Mouse (Mus musculus): ENCODE measurements around the gene Satb2. TPM values are rescaled to one million over a fixed set of nuclear protein-coding genes. Genes with fewer than 3 reads are reported as not detected.

Satb2 gene
- polyA plus RNA-seq, 2 experiments: 4.9 to 5.0 TPM

GRCm38 (mm10) chr1:56900187-56900586, 78.3 kb downstream of the Satb2 start:
- Histone ChIP-seq H3K27ac (replicated peaks; ENCODE audit: low read depth, low read length) (no peak overlapping the region), H3K9ac (ENCODE audit: low read depth, low read length, severe bottlenecking) (no peak overlapping the region), H3K36me3 (ENCODE audit: control insufficient read depth, insufficient read depth, low read length) (no peaks in the 10 kb centered on the region), H3K4me3 (replicated peaks; ENCODE audit: low read length) (no peak overlapping the region), H3K9me3 (ENCODE audit: control insufficient read depth, low read length) (no peaks in the 10 kb centered on the region), H3K4me2 (replicated peaks; ENCODE audit: low read depth, low read length, severe bottlenecking) (no peak overlapping the region), H3K4me1 (ENCODE audit: control insufficient read depth, insufficient read depth, low read length) (no peaks in the 10 kb centered on the region), H3K27me3 (ENCODE audit: control insufficient read depth, insufficient read depth, low read length) (no peaks in the 10 kb centered on the region)
- WGBS: 71% methylated on average over 9 of the region's 9 CpGs
- DNase-seq (ENCODE audit: low spot score) (no peak), ATAC-seq (ENCODE audit: low FRiP score, low read depth) (no peak)
- TF ChIP-seq POLR2A (IDR thresholded peaks at IDR 0.05; ENCODE audit: borderline replicate concordance, extremely low read depth, insufficient read depth, insufficient read length): no peak

DNA sequence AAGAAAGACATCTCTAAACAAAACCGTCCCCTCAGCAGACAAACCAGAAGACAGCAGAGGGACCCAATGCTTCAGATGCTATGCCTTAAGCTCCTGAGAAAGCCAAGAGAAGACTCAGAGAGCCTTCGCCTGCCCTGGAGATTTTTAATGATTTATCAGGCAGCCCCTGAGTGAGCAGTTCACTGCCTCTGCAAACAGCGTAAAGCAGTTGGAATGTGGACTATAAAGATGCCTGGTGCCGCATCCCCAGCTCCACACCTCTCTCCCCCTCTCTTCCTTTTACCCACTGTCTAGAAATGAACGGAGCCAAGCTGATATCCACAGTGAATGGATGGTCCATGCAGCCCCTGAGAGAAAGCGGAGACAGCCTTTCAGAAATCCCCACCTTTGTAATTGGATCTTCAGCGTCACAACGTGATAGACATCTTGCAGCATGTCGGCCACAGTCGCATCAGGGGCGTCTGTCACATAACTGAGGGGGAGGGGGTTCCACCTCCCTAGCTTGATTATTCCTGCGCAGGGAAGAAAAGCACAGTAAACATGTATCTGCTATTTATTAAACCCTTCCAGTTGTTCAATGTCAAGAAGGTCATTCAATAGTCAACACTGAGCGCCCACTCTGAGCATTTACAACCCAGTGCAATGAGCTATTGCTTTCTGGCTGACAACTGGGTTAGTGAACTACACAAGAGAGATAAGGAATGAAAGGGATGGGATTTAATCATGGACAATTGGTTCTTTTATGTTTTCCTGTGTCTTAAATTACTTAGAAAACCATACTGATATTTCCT, 79.6 kb downstream of the Satb2 start:
- ATAC-seq (ENCODE audit: low FRiP score, low read depth): no peak
- Histone ChIP-seq H3K27me3 (ENCODE audit: control insufficient read depth, insufficient read depth, low read length) (no peaks in the 10 kb centered on the region), H3K4me2 (replicated peaks; ENCODE audit: low read depth, low read length, severe bottlenecking) (no peak overlapping the region), H3K4me3 (replicated peaks; ENCODE audit: low read length) (no peak overlapping the region), H3K9ac (ENCODE audit: low read depth, low read length, severe bottlenecking) (no peak overlapping the region), H3K9me3 (ENCODE audit: control insufficient read depth, low read length) (no peaks in the 10 kb centered on the region), H3K36me3 (ENCODE audit: control insufficient read depth, insufficient read depth, low read length) (no peaks in the 10 kb centered on the region), H3K4me1 (ENCODE audit: control insufficient read depth, insufficient read depth, low read length) (no peaks in the 10 kb centered on the region), H3K27ac (replicated peaks; ENCODE audit: low read depth, low read length) (no peak overlapping the region)
- no peak for DNase-seq (ENCODE audit: low spot score)
- TF ChIP-seq POLR2A (IDR thresholded peaks at IDR 0.05; ENCODE audit: borderline replicate concordance, extremely low read depth, insufficient read depth, insufficient read length): no peak
- WGBS: 34% methylated on average over 13 of the region's 13 CpGs

DNA sequence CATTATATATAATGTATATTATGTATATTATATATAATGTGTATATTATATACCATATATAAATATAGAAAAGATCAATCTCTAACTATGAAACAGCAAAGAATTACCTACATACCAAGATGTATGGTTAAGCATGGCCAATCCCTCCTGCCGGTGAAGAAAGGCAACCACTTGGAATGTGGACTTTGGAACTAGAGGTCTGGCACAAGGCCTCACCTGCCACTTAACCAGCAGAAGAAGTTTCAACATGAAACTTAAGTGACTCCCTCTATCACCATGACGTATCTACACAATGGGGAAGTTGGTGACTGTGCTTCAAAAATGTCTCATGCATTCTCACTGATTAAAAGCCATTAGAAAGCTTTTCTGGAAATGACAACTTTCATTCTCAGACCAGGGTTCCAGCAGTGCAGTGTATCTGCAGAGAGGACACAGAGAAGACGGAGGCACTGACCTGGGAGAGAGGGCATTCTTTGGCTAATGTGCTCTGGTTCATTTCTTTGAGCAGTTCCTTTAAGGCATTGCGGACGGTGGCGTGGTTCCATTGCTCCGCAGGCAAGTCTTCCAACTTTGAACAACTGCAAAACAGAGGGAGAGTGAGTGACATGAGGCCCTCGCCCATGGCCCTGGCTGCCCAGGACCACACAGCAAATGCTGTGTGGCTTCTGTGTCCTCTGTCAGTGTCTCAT, 80.8 kb downstream of the Satb2 start:
- Histone ChIP-seq H3K4me2 (replicated peaks; ENCODE audit: low read depth, low read length, severe bottlenecking) (no peak overlapping the region), H3K4me3 (replicated peaks; ENCODE audit: low read length) (no peak overlapping the region), H3K27me3 (ENCODE audit: control insufficient read depth, insufficient read depth, low read length) (no peaks in the 10 kb centered on the region), H3K9me3 (ENCODE audit: control insufficient read depth, low read length) (no peaks in the 10 kb centered on the region), H3K27ac (replicated peaks; ENCODE audit: low read depth, low read length) (no peak overlapping the region), H3K36me3 (ENCODE audit: control insufficient read depth, insufficient read depth, low read length) (no peaks in the 10 kb centered on the region), H3K9ac (ENCODE audit: low read depth, low read length, severe bottlenecking) (no peak overlapping the region), H3K4me1 (ENCODE audit: control insufficient read depth, insufficient read depth, low read length) (no peaks in the 10 kb centered on the region)
- 94% methylated on average over 8 of the region's 8 CpGs for WGBS
- DNase-seq (ENCODE audit: low spot score) (no peak), ATAC-seq (ENCODE audit: low FRiP score, low read depth) (no peak)
- no peak for TF ChIP-seq POLR2A (IDR thresholded peaks at IDR 0.05; ENCODE audit: borderline replicate concordance, extremely low read depth, insufficient read depth, insufficient read length)

DNA sequence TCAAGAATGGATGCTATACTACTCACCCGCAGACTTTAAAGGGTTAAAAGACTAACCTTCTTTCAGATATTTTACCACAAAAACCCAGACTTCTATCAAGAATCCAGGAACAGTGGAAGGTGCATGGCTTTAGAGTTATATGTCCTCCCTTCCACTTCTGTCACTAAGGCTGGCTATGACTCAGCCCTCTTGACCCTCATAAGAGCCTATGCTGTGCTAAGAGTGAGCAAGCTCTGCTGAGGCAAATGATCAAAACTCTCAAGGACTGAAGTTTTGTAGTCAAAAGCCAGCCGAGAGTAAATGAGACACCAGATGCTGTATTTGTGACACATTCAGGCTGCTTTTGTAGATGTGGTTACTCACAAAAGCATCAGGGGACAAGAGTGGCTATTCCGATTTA, 81.8 kb downstream of the Satb2 start:
- no peaks in the 10 kb centered on the region for H3K4me1 ChIP-seq (ENCODE audit: control insufficient read depth, insufficient read depth, low read length)
- no peak overlapping the region for H3K4me3 ChIP-seq (replicated peaks; ENCODE audit: low read length)
- H3K9me3 ChIP-seq (ENCODE audit: control insufficient read depth, low read length): no peaks in the 10 kb centered on the region
- H3K9ac ChIP-seq (ENCODE audit: low read depth, low read length, severe bottlenecking): no peak overlapping the region
- 81% methylated on average over 3 of the region's 3 CpGs for WGBS
- no peaks in the 10 kb centered on the region for H3K27me3 ChIP-seq (ENCODE audit: control insufficient read depth, insufficient read depth, low read length)
- no peak for ATAC-seq (ENCODE audit: low FRiP score, low read depth)
- no peak for TF ChIP-seq POLR2A (IDR thresholded peaks at IDR 0.05; ENCODE audit: borderline replicate concordance, extremely low read depth, insufficient read depth, insufficient read length)
- H3K27ac ChIP-seq (replicated peaks; ENCODE audit: low read depth, low read length): no peak overlapping the region
- no peak overlapping the region for H3K4me2 ChIP-seq (replicated peaks; ENCODE audit: low read depth, low read length, severe bottlenecking)
- DNase-seq (ENCODE audit: low spot score): no peak
- H3K36me3 ChIP-seq (ENCODE audit: control insufficient read depth, insufficient read depth, low read length): no peaks in the 10 kb centered on the region

GRCm38 (mm10) chr1:56892766-56893165, 85.7 kb downstream of the Satb2 start:
- ATAC-seq (ENCODE audit: low FRiP score, low read depth) (no peak), DNase-seq (ENCODE audit: low spot score) (no peak)
- Histone ChIP-seq H3K4me3 (replicated peaks; ENCODE audit: low read length) (no peak overlapping the region), H3K27me3 (ENCODE audit: control insufficient read depth, insufficient read depth, low read length) (no peaks in the 10 kb centered on the region), H3K27ac (replicated peaks; ENCODE audit: low read depth, low read length) (no peak overlapping the region), H3K4me2 (replicated peaks; ENCODE audit: low read depth, low read length, severe bottlenecking) (no peak overlapping the region), H3K36me3 (ENCODE audit: control insufficient read depth, insufficient read depth, low read length) (no peaks in the 10 kb centered on the region), H3K4me1 (ENCODE audit: control insufficient read depth, insufficient read depth, low read length) (no peaks in the 10 kb centered on the region), H3K9me3 (ENCODE audit: control insufficient read depth, low read length) (no peaks in the 10 kb centered on the region), H3K9ac (ENCODE audit: low read depth, low read length, severe bottlenecking) (no peak overlapping the region)
- no peak for TF ChIP-seq POLR2A (IDR thresholded peaks at IDR 0.05; ENCODE audit: borderline replicate concordance, extremely low read depth, insufficient read depth, insufficient read length)
- WGBS: 87% methylated on average over 5 of the region's 5 CpGs

Data from limb, embryonic 14.5 days (tissue).